Mouse (Mus musculus) G1E (cell line): ENCODE data around the gene Agpat4. TPM values are rescaled to one million over a fixed set of nuclear protein-coding genes. Genes with fewer than 3 reads are reported as not detected.

Experiments used
- ATAC-seq: 2 replicates; pipeline ENCODE4 v1.8.0; 2016; ENCODE audit warnings: mild to moderate bottlenecking; ENCODE audit not compliant: insufficient number of reproducible peaks, poor library complexity, low FRiP score, severe bottlenecking; ENCODE audit errors: extremely low read depth
- DNase-seq: peaks from one replicate; pipeline ENCODE4 v3.0.0; 2012; ENCODE audit warnings: low spot score
- H3K27me3 ChIP-seq: 2 replicates; pipeline ENCODE4 v1.6.1; 2012; ENCODE audit warnings: mild to moderate bottlenecking, low read length, inconsistent platforms; ENCODE audit not compliant: insufficient read depth
- H3K36me3 ChIP-seq: replicated peaks from 2 replicates; pipeline ENCODE3; 2012; ENCODE audit warnings: mild to moderate bottlenecking, inconsistent platforms
- H3K4me1 ChIP-seq: 2 replicates; pipeline ENCODE4 v1.6.1; 2012; ENCODE audit warnings: low read depth, low read length, inconsistent platforms, mixed read lengths; ENCODE audit not compliant: insufficient read depth
- H3K4me3 ChIP-seq: 2 replicates; pipeline ENCODE4 v1.5.1; 2012; ENCODE audit warnings: low read depth, mild to moderate bottlenecking, inconsistent platforms, low read length, moderate library complexity, mixed read lengths
- H3K9me3 ChIP-seq: replicated peaks from 2 replicates; pipeline ENCODE4 v1.6.1; 2012; ENCODE audit warnings: inconsistent platforms
- CTCF ChIP-seq: IDR thresholded peaks from 2 replicates; pipeline ENCODE4 v1.5.1; 2012; ENCODE audit warnings: low read depth, low read length, inconsistent platforms, mixed read lengths
- GATA1 ChIP-seq: IDR thresholded peaks from 2 replicates; pipeline ENCODE4 v1.6.1; 2012; ENCODE audit warnings: borderline replicate concordance, low read length, inconsistent platforms, mixed read lengths
- GATA2 ChIP-seq: IDR thresholded peaks from 2 replicates; pipeline ENCODE4 v1.6.1; 2012; ENCODE audit warnings: low read depth, low read length, inconsistent platforms, borderline replicate concordance
- POLR2AphosphoS5 ChIP-seq: IDR thresholded peaks from 2 replicates; pipeline ENCODE4 v1.6.1; 2012; ENCODE audit warnings: low read depth, low read length, inconsistent platforms; ENCODE audit not compliant: insufficient replicate concordance
- TAL1 ChIP-seq: conservative IDR thresholded peaks from 2 replicates; pipeline ENCODE4 v1.6.1; 2012; ENCODE audit warnings: low read depth, low read length, inconsistent platforms, mixed read lengths
- polyA plus RNA-seq: library from polyadenylated mRNA; stranded (reverse); fragments of >175 nt; gene quantifications from 2 replicates; pipeline ENCODE4 v1.2.3, GENCODE M21; 2012
- total RNA-seq, 2 experiments: library from RNA; stranded (forward) in 1 of 2; stranded (reverse) in 1 of 2; fragments of 200-1000 nt in 1 of 2; fragments of >200 nt in 1 of 2; fragmentation: Nextera tagmentation in 1 of 2; gene quantifications; 2 replicates each; pipeline ENCODE4 v1.2.3; 2014 to 2017

Agpat4 gene
- total and polyA plus RNA-seq, 3 experiments = 7.5 to 14.0 (median 11.0) TPM

DNA sequence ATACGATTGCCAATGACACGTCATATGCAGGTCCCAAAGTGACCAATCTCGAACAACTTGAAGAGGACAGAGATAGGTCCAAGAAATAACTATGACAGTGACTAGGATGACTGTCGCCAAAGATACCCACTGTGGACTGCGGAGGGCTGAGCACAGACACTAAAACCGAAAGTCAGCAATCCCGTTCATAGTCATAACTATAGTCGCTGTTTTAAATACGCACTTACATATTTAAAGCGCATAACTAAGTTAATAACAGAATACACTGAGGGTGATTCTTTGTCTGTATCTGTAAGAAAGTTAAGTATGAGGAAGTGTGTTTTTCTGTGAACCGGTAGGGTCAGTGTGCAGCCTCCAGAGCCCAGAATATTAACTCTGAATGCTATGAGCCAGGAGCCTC is 137.6 kb downstream of the Agpat4 start:
- H3K27me3 ChIP-seq = no peaks in the 10 kb centered on the region; the same call in 1 of the 2 replicates
- no peak for TF ChIP-seq GATA1
- TF ChIP-seq CTCF = no peak
- TF ChIP-seq GATA2 = no peak
- TF ChIP-seq POLR2AphosphoS5 = no peak
- TF ChIP-seq TAL1 = no peak
- no peak overlapping the region for H3K4me3 ChIP-seq
- DNase-seq (no peak), ATAC-seq (no peak)
- H3K36me3 ChIP-seq = peaks cover 93% of the 10 kb centered on the region
- peaks cover 14% of the 10 kb centered on the region for H3K9me3 ChIP-seq
- H3K4me1 ChIP-seq = no peaks in the 10 kb centered on the region

GRCm38 (mm10) chr17:12258517-12258916 is 140.0 kb downstream of the Agpat4 start:
- H3K4me1 ChIP-seq = no peaks in the 10 kb centered on the region
- no peak overlapping the region for H3K4me3 ChIP-seq
- TF ChIP-seq CTCF = no peak
- no peak for TF ChIP-seq POLR2AphosphoS5
- TF ChIP-seq GATA2 = no peak
- no peak for TF ChIP-seq GATA1
- no peak for TF ChIP-seq TAL1
- no peaks in the 10 kb centered on the region for H3K27me3 ChIP-seq
- no peaks in the 10 kb centered on the region for H3K9me3 ChIP-seq
- ATAC-seq = no peak
- DNase-seq = no peak
- peaks cover 96% of the 10 kb centered on the region for H3K36me3 ChIP-seq

DNA sequence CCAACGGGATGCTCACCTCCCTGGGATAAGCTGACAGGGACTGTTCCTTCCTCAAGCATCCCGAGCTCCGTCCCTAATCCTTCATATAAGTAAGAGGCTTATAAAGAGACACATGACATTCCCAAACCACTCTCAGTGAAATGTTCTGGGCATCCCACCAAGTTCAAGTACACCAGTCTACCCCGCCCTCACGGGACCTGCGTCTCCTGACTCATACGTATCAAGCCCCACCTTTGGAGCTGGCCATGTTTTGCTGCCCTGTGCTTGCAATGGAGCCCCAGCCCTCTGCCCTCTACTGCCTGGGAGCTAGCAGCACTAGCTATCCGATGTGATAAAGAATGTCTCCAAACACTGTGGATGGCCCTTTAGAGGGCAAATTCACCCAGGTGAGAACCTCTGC is 141.5 kb downstream of the Agpat4 start:
- no peaks in the 10 kb centered on the region for H3K4me1 ChIP-seq
- no peak for DNase-seq

GRCm38 (mm10) chr17:12261376-12261775 is 142.9 kb downstream of the Agpat4 start:
- TF ChIP-seq TAL1 (no peak), GATA2 (no peak), GATA1 (no peak), POLR2AphosphoS5 (no peak), CTCF (no peak)
- ATAC-seq (no peak), DNase-seq (no peak)
- no peak overlapping the region for H3K4me3 ChIP-seq
- H3K36me3 ChIP-seq = peaks cover 92% of the 10 kb centered on the region
- peaks cover 2% of the 10 kb centered on the region; the same call in 1 of the 2 replicates for H3K4me1 ChIP-seq
- no peaks in the 10 kb centered on the region for H3K9me3 ChIP-seq
- H3K27me3 ChIP-seq = no peaks in the 10 kb centered on the region

More for the DNA sequence above, 141.5 kb downstream of the Agpat4 start:
- no peak for ATAC-seq
- H3K4me3 ChIP-seq = no peak overlapping the region
- H3K9me3 ChIP-seq = no peaks in the 10 kb centered on the region
- TF ChIP-seq CTCF (no peak), GATA1 (no peak), POLR2AphosphoS5 (no peak), GATA2 (no peak), TAL1 (no peak)
- H3K36me3 ChIP-seq = peaks cover 93% of the 10 kb centered on the region
- H3K27me3 ChIP-seq = no peaks in the 10 kb centered on the region

DNA sequence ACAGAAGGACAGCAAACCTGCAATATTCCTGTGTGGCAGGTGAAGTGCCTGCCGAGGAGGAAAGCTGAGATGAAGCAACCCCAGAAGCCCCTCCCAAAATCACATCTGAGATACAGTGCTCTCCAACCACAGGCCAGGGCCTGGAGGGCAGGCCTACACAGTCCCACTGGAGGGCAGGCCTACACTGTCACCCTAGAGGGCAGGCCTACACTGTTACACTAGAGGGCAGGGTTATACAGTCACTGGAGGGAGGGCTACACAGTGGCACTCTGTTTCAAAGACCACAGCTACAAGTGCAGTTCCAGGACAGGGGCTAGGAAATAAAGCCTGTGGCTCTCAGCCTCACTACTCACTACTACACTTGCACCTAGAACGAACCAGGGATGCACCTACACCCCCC is 143.4 kb downstream of the Agpat4 start:
- TF ChIP-seq CTCF (no peak), POLR2AphosphoS5 (no peak), TAL1 (no peak), GATA2 (no peak), GATA1 (no peak)
- H3K36me3 ChIP-seq = peaks cover 92% of the 10 kb centered on the region
- no peak overlapping the region for H3K4me3 ChIP-seq
- no peaks in the 10 kb centered on the region for H3K27me3 ChIP-seq
- no peaks in the 10 kb centered on the region for H3K9me3 ChIP-seq
- peaks cover 2% of the 10 kb centered on the region; the same call in 1 of the 2 replicates for H3K4me1 ChIP-seq
- DNase-seq (no peak), ATAC-seq (no peak)

DNA sequence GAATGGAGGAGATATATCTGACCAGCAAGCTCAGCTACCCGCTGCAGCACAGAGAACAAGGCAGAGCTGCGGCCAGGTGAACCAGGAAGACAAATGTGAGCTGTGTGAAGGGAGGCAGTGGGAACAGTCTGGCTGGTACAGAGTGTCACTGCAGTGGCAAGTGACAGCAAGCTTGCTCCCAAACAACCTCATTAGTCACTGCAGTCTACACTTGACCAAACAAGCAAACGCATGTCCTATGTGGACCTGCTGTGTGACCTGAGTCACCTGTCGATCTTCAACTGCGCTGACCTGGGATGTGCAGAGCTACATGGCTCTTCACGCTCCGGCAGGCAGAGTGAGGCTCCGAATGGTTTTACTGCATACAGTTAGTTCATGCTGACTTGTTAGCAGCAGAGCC is 144.3 kb downstream of the Agpat4 start:
- no peaks in the 10 kb centered on the region for H3K27me3 ChIP-seq
- peaks cover 2% of the 10 kb centered on the region; the same call in 1 of the 2 replicates for H3K4me1 ChIP-seq
- H3K9me3 ChIP-seq = no peaks in the 10 kb centered on the region
- TF ChIP-seq GATA1 (no peak), GATA2 (no peak), TAL1 (no peak), CTCF (no peak), POLR2AphosphoS5 (no peak)
- DNase-seq (no peak), ATAC-seq (no peak)
- peaks cover 89% of the 10 kb centered on the region for H3K36me3 ChIP-seq
- H3K4me3 ChIP-seq = no peak overlapping the region

GRCm38 (mm10) chr17:12263787-12264186 is 145.3 kb downstream of the Agpat4 start:
- Histone ChIP-seq H3K9me3 (no peaks in the 10 kb centered on the region), H3K4me3 (no peak overlapping the region), H3K36me3 (peaks cover 87% of the 10 kb centered on the region), H3K27me3 (no peaks in the 10 kb centered on the region), H3K4me1 (peaks cover 4% of the 10 kb centered on the region)
- DNase-seq (no peak), ATAC-seq (no peak)
- TF ChIP-seq GATA2 = no peak
- no peak for TF ChIP-seq TAL1
- TF ChIP-seq POLR2AphosphoS5 = no peak
- TF ChIP-seq GATA1 = no peak
- no peak for TF ChIP-seq CTCF
